Mouse (Mus musculus) kidney, postnatal 25 days (tissue): ENCODE results near the gene Gmip.

Source experiments
- DNase-seq, 2 experiments: peaks; one replicate each; pipeline ENCODE4 v3.0.0; 2021; ENCODE audit warnings: mixed read lengths in 2 of 2

The Gmip gene

GRCm38 (mm10) chr8:69863387-69864020, 55.0 kb downstream of the Gmip start:
- no peak for DNase-seq

DNA sequence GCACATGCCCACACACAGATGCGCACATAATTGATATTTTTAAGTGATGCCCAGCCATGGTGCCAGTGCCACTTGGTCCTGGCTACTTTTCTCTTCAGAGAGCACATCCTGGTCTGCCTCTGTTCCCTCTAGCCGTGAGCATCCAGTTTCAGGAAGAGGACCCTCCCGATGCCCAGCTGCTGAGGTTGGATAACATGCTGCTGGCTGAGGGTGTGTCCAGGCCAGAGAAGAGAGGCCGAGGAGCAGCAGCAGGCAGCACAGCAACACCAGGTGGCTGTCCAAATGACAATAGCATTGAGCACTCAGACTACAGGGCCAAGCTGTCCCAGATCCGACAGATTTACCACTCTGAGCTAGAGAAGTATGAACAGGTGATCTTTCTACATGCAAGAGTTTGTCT, 55.7 kb downstream of the Gmip start:
- DNase-seq: no peak

GRCm38 (mm10) chr8:69867696-69868326, 59.3 kb downstream of the Gmip start:
- peak in 1 of 2 experiments; percentile 55 for DNase-seq

DNA sequence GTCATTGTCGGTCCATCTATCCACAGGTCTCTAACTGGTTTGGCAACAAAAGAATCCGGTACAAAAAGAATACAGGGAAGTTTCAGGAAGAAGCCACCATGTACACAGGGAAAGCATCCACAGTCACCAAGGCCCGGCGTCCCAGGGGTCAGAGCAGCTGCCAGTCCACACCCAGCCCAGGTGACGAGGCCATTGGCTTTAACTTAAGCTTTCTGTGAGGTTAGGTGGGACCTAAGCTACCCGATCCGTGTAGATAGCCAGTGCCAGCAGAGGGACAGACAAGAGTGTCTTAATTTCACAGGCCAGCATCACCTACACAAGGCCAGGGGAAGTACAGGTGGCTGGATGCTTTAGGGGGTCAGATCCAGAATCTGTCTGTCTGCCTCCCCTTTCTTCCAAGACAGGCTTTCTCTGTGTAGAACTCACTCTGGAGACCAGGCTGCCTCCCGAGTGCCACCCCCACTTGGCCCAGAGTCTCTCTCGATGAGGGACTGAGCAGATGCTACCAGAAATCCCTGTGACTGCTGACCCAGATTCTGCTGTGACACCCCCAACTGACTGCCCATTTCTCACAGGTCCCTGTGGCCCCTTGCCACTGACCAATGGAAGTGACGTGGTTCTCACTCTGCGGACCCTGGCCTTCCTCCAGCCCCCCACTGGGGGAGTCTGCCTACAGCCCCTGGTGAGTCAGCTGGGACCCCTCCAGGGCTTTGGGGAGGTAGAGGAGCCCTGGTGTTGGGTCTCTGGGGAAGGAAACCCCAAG, 61.7 kb downstream of the Gmip start:
- DNase-seq: no peak

- no peak for DNase-seq
Measured at GRCm38 (mm10) chr8:69870907-69871306, 62.4 kb downstream of the Gmip start.
